Mouse (Mus musculus) ES-E14 (cell line): ENCODE results near the gene Slc13a4.

Experiments used
- HCFC1 ChIP-seq: IDR thresholded peaks from 2 replicates; pipeline ENCODE4 v1.6.1; 2012; ENCODE audit warnings: low read length, inconsistent platforms, borderline replicate concordance; ENCODE audit not compliant: insufficient read depth
- MAFK ChIP-seq: IDR thresholded peaks from 2 replicates; pipeline ENCODE4 v1.6.1; 2014; ENCODE audit warnings: mild to moderate bottlenecking, low read depth, low read length, inconsistent platforms; ENCODE audit not compliant: insufficient read depth
- ZC3H11A ChIP-seq: IDR thresholded peaks from 2 replicates; pipeline ENCODE4 v1.6.1; 2012; ENCODE audit warnings: low read depth, mild to moderate bottlenecking, inconsistent platforms, low read length, borderline replicate concordance

GRCm38 (mm10) chr6:35353846-35354621 is 46.1 kb upstream of the Slc13a4 start:
- TF ChIP-seq HCFC1 (no peak), MAFK (no peak), ZC3H11A (no peak)
